Mouse (Mus musculus) kidney, adult 2 months (tissue): ENCODE measurements around the gene Bcar1. TPM values are rescaled to one million over a fixed set of nuclear protein-coding genes. Genes with fewer than 3 reads are reported as not detected.
A peak's percentile ranks its signal among the peaks of the same experiment; 100 is the strongest.

Experiments used
- DNase-seq: peaks from one replicate; pipeline ENCODE4 v3.0.0; 2021
- H3K27ac ChIP-seq: fragments of 200-500 bp; 2 replicates; pipeline ENCODE4 v1.5.1; 2012; ENCODE audit warnings: low read depth, low read length, control low read depth, inconsistent platforms; ENCODE audit not compliant: insufficient read depth
- H3K27me3 ChIP-seq: fragments of 200-500 bp; replicated peaks from 2 replicates; pipeline ENCODE4 v1.6.1; 2012; ENCODE audit warnings: mild to moderate bottlenecking, moderate library complexity, low read length, inconsistent platforms; ENCODE audit not compliant: control insufficient read depth, insufficient read depth
- H3K36me3 ChIP-seq: fragments of 200-500 bp; 2 replicates; pipeline ENCODE4 v1.6.1; 2012; ENCODE audit warnings: mild to moderate bottlenecking, moderate library complexity, low read length, inconsistent platforms; ENCODE audit not compliant: control insufficient read depth, insufficient read depth
- H3K4me1 ChIP-seq: fragments of 200-500 bp; 2 replicates; pipeline ENCODE4 v1.6.1; 2011; ENCODE audit warnings: low read length; ENCODE audit not compliant: control insufficient read depth, insufficient read depth
- H3K4me3 ChIP-seq: fragments of 200-500 bp; 2 replicates; pipeline ENCODE4 v1.5.1; 2011; ENCODE audit warnings: mild to moderate bottlenecking, low read depth, low read length, control low read depth; ENCODE audit not compliant: insufficient read depth
- CTCF ChIP-seq: fragments of 200-500 bp; conservative IDR thresholded peaks from 2 replicates; pipeline ENCODE4 v1.5.1; 2011; ENCODE audit warnings: low read depth, mild to moderate bottlenecking, control low read depth, low read length, moderate library complexity, mixed read lengths; ENCODE audit not compliant: insufficient read depth, insufficient read length
- POLR2A ChIP-seq: fragments of 200-500 bp; IDR thresholded peaks from one replicate; pipeline ENCODE4 v1.6.1; 2011; ENCODE audit warnings: low read depth, low read length, control low read depth
- WGBS: fragments of 180-500 bp; shearing (Covaris S2); methylation state at CpG from one replicate; pipeline ENCODE4 v1.1.7; 2018; 5-methylcytosine and 5-hydroxymethylcytosine counted together
- polyA plus RNA-seq: library from polyadenylated mRNA; depleted of rRNA; stranded (reverse); fragments of >200 nt; gene quantifications from 2 replicates; pipeline ENCODE4 v1.2.3, GENCODE M21; 2012

The Bcar1 gene
- polyA plus RNA-seq, 1 experiment = 115 TPM

DNA sequence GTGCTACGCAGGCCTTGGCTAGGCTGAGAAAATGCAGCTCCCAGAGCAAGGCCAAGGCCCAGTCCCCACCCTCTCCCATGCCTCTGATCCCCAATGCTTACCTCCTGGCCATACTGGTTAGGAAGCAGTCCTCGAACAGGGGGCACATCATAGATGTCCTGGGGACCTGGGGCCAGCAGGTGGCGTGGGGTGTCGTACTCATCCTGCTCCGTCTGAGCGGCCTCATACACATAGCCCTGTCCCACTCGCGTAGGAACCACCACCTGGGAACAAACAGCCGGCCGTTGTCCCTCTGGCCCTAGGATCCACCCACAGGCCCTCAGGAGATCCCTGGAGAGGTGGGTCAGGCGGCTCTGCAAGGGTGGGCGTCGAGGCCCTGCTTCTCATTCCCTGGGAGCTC lies 28.1 kb downstream of the Bcar1 start:
- 80% methylated on average over 13 of the region's 13 CpGs for WGBS
- TF ChIP-seq CTCF (no peak), POLR2A (no peak)
- DNase-seq = no peak
- Histone ChIP-seq H3K27ac (no peak overlapping the region), H3K27me3 (no peaks in the 10 kb centered on the region), H3K4me1 (peaks cover 26% of the 10 kb centered on the region), H3K36me3 (peaks cover 13% of the 10 kb centered on the region; the same call in 1 of the 2 replicates), H3K4me3 (no peak overlapping the region)

GRCm38 (mm10) chr8:111714295-111714694 lies 29.3 kb downstream of the Bcar1 start:
- no peak overlapping the region for H3K27ac ChIP-seq
- H3K4me3 ChIP-seq = no peak overlapping the region
- H3K36me3 ChIP-seq = peaks cover 10% of the 10 kb centered on the region; the same call in 1 of the 2 replicates
- TF ChIP-seq CTCF = no peak
- TF ChIP-seq POLR2A = no peak
- H3K4me1 ChIP-seq = peaks cover 27% of the 10 kb centered on the region
- WGBS = 88% methylated on average over 12 of the region's 12 CpGs
- H3K27me3 ChIP-seq = no peaks in the 10 kb centered on the region
- no peak for DNase-seq

DNA sequence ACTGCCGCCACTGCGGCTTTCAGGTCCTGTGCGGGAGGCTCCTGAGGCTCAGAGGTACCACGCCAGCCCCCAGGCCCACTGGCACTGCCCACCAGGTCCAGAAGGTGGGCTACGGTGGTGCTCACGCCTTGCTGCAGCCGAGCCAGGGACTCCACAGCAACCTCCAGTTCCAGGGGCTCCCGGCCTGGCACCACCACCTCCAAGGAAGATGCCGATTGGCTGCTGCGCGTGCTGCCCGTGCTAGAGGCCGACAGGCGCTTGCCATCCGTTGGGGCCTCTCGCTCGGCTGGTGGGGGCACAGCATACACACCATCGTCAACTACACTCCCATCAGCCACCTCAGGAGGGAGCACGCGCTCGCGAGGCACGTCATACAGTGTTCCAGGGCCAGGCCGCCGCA lies 29.8 kb downstream of the Bcar1 start:
- 89% methylated on average over 25 of the region's 25 CpGs for WGBS

DNA sequence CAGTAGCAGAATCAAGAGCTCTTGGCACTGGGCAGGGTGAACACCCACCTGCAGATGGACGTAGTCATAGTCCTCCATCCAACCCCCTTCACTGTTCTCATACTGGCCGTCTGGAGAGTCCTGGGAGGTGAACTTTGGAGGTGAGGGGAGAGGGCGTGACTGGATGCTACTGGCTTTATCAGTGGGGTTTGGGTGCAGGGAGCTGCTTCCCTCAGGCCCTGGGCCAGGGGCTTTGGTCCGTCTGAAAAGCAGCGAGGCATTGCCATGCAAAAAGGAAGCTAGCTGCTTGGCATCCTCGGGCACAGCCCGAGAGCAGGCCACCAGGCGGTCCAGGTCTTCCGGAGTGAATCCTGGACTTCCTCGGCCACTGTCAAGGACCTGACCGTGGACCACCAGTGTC lies 30.3 kb downstream of the Bcar1 start:
- 82% methylated on average over 11 of the region's 11 CpGs for WGBS
- no peak for TF ChIP-seq CTCF
- TF ChIP-seq POLR2A = no peak
- peaks cover 10% of the 10 kb centered on the region; the same call in 1 of the 2 replicates for H3K36me3 ChIP-seq
- H3K4me3 ChIP-seq = no peak overlapping the region
- H3K27me3 ChIP-seq = no peaks in the 10 kb centered on the region
- peaks cover 33% of the 10 kb centered on the region for H3K4me1 ChIP-seq
- DNase-seq = no peak
- no peak overlapping the region for H3K27ac ChIP-seq

More for the DNA sequence above, 29.8 kb downstream of the Bcar1 start:
- no peak for TF ChIP-seq CTCF
- TF ChIP-seq POLR2A = no peak
- no peak overlapping the region for H3K4me3 ChIP-seq
- H3K27ac ChIP-seq = no peak overlapping the region
- no peaks in the 10 kb centered on the region for H3K27me3 ChIP-seq
- peaks cover 29% of the 10 kb centered on the region for H3K4me1 ChIP-seq
- H3K36me3 ChIP-seq = peaks cover 10% of the 10 kb centered on the region; the same call in 1 of the 2 replicates
- DNase-seq = no peak

GRCm38 (mm10) chr8:111712588-111712987 lies 31.0 kb downstream of the Bcar1 start:
- 57% methylated on average over 6 of the region's 6 CpGs for WGBS
- H3K36me3 ChIP-seq = peaks cover 10% of the 10 kb centered on the region; the same call in 1 of the 2 replicates
- H3K27me3 ChIP-seq = no peaks in the 10 kb centered on the region
- H3K4me1 ChIP-seq = peaks cover 31% of the 10 kb centered on the region
- DNase-seq = peak; percentile 79
- no peak overlapping the region for H3K4me3 ChIP-seq
- TF ChIP-seq CTCF (peak; percentile 88), POLR2A (no peak)
- H3K27ac ChIP-seq = no peak overlapping the region

DNA sequence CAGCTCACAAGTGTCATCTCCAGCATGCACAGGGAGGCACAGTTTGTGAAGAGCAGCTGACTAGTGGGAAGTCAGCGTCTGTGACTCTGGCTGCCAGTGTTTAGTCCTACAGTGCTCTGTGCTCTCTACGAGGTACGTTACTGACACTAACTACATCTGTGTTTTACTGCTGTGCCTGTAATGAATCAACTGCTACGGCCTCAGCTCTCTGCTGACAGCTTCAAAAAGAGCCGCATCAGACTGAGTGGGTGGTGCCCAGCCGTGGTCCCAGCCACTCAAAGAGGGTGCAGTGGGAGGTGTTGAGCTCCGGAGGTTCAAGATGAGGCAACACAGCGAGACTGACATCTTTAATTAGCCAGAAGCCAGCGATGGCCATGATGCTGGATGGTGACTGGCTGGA lies 31.5 kb downstream of the Bcar1 start:
- H3K27ac ChIP-seq = no peak overlapping the region
- peaks cover 10% of the 10 kb centered on the region; the same call in 1 of the 2 replicates for H3K36me3 ChIP-seq
- TF ChIP-seq POLR2A (no peak), CTCF (no peak)
- H3K4me3 ChIP-seq = no peak overlapping the region
- H3K4me1 ChIP-seq = peaks cover 26% of the 10 kb centered on the region
- no peaks in the 10 kb centered on the region for H3K27me3 ChIP-seq
- 47% methylated on average over 9 of the region's 9 CpGs for WGBS
- DNase-seq = peak; percentile 15

GRCm38 (mm10) chr8:111710777-111711485 lies 32.7 kb downstream of the Bcar1 start:
- H3K4me1 ChIP-seq = peaks cover 21% of the 10 kb centered on the region
- no peak overlapping the region for H3K4me3 ChIP-seq
- peaks cover 10% of the 10 kb centered on the region; the same call in 1 of the 2 replicates for H3K36me3 ChIP-seq
- DNase-seq = no peak
- no peaks in the 10 kb centered on the region for H3K27me3 ChIP-seq
- H3K27ac ChIP-seq = peak overlapping the region; percentile 2; the same call in 1 of the 2 replicates
- 53% methylated on average over 20 of the region's 20 CpGs for WGBS
- TF ChIP-seq POLR2A (no peak), CTCF (no peak)
